Mouse (Mus musculus) brown adipose tissue, adult 24 weeks (tissue): ENCODE measurements around the gene Olfr543. TPM values are rescaled to one million over a fixed set of nuclear protein-coding genes. Genes with fewer than 3 reads are reported as not detected.
A peak's percentile ranks its signal among the peaks of the same experiment; 100 is the strongest.
"Not testable (repeated sequence)": the region's sequence is repeated elsewhere in the genome, so short reads cannot be mapped to it uniquely, and the experiment has no call there.

Experiments used
- H3K27ac ChIP-seq: fragments of 200-500 bp; replicated peaks from 2 replicates; pipeline ENCODE4 v1.5.1; 2012; ENCODE audit warnings: low read depth, mild to moderate bottlenecking, low read length
- H3K4me1 ChIP-seq: fragments of 200-500 bp; 2 replicates; pipeline ENCODE4 v1.6.1; 2012; ENCODE audit warnings: low read length, mixed read lengths; ENCODE audit not compliant: control insufficient read depth, insufficient read depth, insufficient read length
- H3K4me3 ChIP-seq: fragments of 200-500 bp; 2 replicates; pipeline ENCODE4 v1.5.1; 2012; ENCODE audit warnings: low read depth, mild to moderate bottlenecking, low read length, moderate library complexity; ENCODE audit not compliant: insufficient read depth
- polyA plus RNA-seq: library from polyadenylated mRNA; stranded (reverse); fragments of >200 nt; gene quantifications from 2 replicates; pipeline ENCODE4 v1.2.4, GENCODE M21; 2012; ENCODE audit not compliant: missing spikeins, insufficient read depth, insufficient read length

The Olfr543 gene
- polyA plus RNA-seq, 1 experiment, result not detected

GRCm38 (mm10) chr7:102484766-102485165, 3.3 kb upstream of the Olfr543 start:
- not testable (repeated sequence) for H3K4me1 ChIP-seq, H3K27ac ChIP-seq, H3K4me3 ChIP-seq

DNA sequence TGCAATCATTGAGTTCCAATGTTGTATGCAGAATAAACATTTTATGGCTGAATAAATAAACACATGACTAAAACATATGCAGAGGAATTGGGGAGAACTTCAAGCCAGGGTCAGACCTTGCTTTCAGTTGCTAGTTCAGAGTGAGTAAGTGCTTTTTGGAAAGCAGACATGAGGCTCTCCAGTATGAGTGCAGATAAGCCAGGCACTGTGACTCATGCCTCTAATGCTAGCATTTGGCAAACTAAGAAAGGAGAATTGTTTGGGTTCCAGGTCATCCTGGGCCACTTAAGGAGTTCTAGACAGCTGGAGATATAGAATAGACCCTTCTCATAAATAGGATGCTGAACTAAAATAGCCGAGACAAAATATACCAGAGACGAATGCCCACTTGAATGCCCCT, 2.2 kb upstream of the Olfr543 start:
- Histone ChIP-seq H3K4me1 (peaks cover 7% of the 10 kb centered on the region), H3K4me3 (no peak overlapping the region), H3K27ac (no peak overlapping the region)

- H3K27ac ChIP-seq, result no peak overlapping the region
Observed at GRCm38 (mm10) chr7:102480821-102481220, 658 bp downstream of the Olfr543 start.

DNA sequence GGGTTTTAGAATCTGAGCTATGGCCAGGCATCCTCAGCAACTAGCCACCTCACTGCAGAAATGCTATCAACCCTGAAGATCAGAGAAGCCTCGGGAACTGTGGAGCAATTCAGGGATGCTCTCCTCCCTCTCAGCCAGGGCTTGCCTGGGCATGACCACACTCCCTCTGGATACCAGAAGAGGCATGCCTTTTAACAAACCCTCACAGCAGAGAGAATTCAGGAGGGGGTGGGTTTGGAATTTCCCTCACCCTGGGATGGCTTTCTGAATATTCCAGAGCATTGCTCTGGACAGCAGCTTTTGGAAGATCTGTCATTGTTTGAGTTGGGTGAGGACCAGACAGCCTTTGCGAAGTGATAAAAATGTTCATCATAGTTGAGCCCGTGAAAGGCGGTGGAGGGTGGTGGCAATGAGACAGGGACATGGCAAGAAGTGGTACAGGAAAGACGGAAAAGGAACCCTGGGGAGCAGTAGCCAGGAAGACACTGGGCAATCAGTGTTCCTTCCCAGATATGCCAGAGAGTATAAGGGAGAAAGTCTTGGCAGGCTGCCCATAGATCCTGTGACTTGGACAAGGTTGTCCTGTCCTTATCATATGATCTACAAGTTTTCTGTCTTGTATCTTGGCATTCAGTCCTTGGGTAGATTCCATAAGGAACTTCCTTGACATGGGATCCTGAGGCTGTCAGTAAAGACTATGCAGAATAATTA, 2.0 kb downstream of the Olfr543 start:
- peaks cover 4% of the 10 kb centered on the region for H3K4me1 ChIP-seq
- no peak overlapping the region for H3K4me3 ChIP-seq
- H3K27ac ChIP-seq, result no peak overlapping the region

More at GRCm38 (mm10) chr7:102480821-102481220, 658 bp downstream of the Olfr543 start:
- Histone ChIP-seq H3K4me1 (peaks cover 4% of the 10 kb centered on the region), H3K4me3 (no peak overlapping the region)

GRCm38 (mm10) chr7:102478926-102479325, 2.6 kb downstream of the Olfr543 start:
- Histone ChIP-seq H3K27ac (no peak overlapping the region), H3K4me3 (no peak overlapping the region), H3K4me1 (peaks cover 4% of the 10 kb centered on the region)

- Histone ChIP-seq H3K4me1 (peaks cover 4% of the 10 kb centered on the region), H3K4me3 (no peak overlapping the region), H3K27ac (no peak overlapping the region)
Observed at GRCm38 (mm10) chr7:102478425-102478824, 3.1 kb downstream of the Olfr543 start.

DNA sequence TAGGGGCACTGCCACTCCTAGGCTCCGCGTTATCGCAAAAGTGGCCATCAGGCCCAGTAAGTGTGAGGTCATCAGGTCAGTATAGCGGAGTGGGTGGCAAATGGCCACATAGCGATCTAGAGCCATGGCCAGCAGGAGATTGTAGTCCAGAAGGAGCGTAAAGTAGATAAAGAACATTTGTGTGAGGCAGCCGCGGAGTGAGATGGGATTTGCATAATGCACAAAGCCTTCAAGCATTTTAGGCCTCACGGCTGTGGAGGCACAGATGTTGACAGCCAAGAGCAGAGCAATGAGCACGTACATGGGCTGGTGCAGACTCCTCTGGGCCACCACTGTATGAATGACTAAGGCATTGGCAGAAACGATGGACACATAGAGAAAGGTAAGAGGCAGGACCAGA, 4.1 kb downstream of the Olfr543 start:
- no peak overlapping the region for H3K27ac ChIP-seq
- H3K4me1 ChIP-seq, result peaks cover 4% of the 10 kb centered on the region
- H3K4me3 ChIP-seq, result no peak overlapping the region

- H3K4me1 ChIP-seq, result peaks cover 4% of the 10 kb centered on the region
- H3K27ac ChIP-seq, result no peak overlapping the region
- H3K4me3 ChIP-seq, result no peak overlapping the region
Observed at GRCm38 (mm10) chr7:102476601-102477000, 4.9 kb downstream of the Olfr543 start.

- Histone ChIP-seq H3K27ac (no peak overlapping the region), H3K4me1 (no peaks in the 10 kb centered on the region), H3K4me3 (no peak overlapping the region)
Observed at GRCm38 (mm10) chr7:102472675-102473074, 8.8 kb downstream of the Olfr543 start.

- H3K4me1 ChIP-seq, result no peaks in the 10 kb centered on the region
- H3K27ac ChIP-seq, result no peak overlapping the region
- H3K4me3 ChIP-seq, result no peak overlapping the region
Observed at GRCm38 (mm10) chr7:102467566-102467965, 13.9 kb downstream of the Olfr543 start.

- H3K27ac ChIP-seq, result no peak overlapping the region
Observed at GRCm38 (mm10) chr7:102458618-102459380, 22.7 kb downstream of the Olfr543 start.

DNA sequence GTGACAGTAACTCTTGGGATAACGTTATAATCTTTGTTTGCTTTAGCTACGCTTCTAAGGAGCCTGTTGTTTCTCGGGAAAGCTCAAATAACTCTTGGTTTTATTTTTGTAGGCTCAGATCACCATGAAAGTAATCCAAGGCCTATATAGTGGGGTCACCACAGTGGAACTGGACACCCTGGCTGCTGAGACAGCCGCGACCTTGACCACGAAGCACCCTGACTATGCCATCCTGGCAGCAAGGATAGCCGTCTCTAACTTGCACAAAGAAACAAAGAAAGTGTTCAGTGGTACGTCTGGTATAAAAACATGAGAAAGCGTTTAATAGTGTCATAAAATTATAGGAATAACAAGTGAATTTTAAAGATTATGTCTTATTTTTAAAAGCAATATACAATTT, 35.0 kb downstream of the Olfr543 start:
- no peak overlapping the region for H3K27ac ChIP-seq
- H3K4me3 ChIP-seq, result no peak overlapping the region

More at GRCm38 (mm10) chr7:102458618-102459380, 22.7 kb downstream of the Olfr543 start:
- Histone ChIP-seq H3K4me3 (no peak overlapping the region), H3K4me1 (no peaks in the 10 kb centered on the region)

GRCm38 (mm10) chr7:102444301-102444700, 37.2 kb downstream of the Olfr543 start:
- H3K4me1 ChIP-seq, result no peaks in the 10 kb centered on the region
- no peak overlapping the region for H3K27ac ChIP-seq
- no peak overlapping the region for H3K4me3 ChIP-seq

More for the DNA sequence above, 35.0 kb downstream of the Olfr543 start:
- H3K4me1 ChIP-seq, result no peaks in the 10 kb centered on the region

GRCm38 (mm10) chr7:102442432-102442831, 39.0 kb downstream of the Olfr543 start:
- Histone ChIP-seq H3K4me1 (no peaks in the 10 kb centered on the region), H3K27ac (no peak overlapping the region), H3K4me3 (peak overlapping the region; percentile 82)

DNA sequence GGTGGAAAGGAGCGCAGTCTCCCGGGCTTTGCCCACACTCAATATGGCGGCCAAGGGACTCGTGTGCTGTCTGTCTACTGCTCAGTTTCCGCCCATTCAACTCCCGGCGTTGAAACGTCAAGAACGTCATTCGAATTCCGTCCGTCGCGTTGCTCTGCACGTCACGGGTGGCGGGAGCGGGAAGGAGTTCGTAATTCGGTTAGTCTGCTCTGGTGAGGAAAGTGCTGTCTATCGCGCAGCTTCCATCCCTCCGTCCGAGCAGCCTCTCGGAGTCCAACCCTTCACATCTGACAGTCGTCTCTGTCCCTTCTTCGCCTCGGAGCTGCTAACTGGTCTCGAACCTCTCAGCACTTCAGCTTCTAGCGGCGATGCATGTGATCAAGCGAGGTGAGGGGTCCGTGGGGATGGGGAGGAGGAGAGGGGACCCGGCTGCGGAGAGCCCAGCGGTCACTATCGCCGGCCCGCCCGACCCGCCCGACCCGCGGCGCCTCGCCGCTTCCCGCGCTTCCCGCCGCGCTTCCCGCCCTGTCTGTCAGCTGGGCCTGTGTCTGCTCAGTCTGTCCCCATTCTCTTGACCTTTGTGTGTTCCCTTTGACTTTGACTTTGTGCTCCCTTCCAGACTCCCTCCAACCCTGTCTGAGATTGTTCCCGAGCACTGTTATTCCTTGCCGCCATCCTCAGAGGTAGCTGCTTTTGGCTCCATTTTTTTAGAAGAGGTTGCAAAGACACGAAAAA, 39.7 kb downstream of the Olfr543 start, which contains the start of gene Rrm1:
Gene Rrm1 (plus strand): TSS at position 39 of the 735 bp plus-strand sequence.
- Histone ChIP-seq H3K4me1 (no peaks in the 10 kb centered on the region), H3K4me3 (peak within 1 kb of the TSS; percentile 82), H3K27ac (0 out of 2 replicates have a peak within 1 kb of the TSS, but pooled peaks have one; percentile 23)
